Mouse (Mus musculus) A20 (cell line): ENCODE data around the gene Lman1l.

ENCODE experiments used
- DNase-seq: peaks from one replicate; pipeline ENCODE4 v3.0.0-alpha.2; 2011; ENCODE audit warnings: low read depth, low spot score

The Lman1l gene

DNA sequence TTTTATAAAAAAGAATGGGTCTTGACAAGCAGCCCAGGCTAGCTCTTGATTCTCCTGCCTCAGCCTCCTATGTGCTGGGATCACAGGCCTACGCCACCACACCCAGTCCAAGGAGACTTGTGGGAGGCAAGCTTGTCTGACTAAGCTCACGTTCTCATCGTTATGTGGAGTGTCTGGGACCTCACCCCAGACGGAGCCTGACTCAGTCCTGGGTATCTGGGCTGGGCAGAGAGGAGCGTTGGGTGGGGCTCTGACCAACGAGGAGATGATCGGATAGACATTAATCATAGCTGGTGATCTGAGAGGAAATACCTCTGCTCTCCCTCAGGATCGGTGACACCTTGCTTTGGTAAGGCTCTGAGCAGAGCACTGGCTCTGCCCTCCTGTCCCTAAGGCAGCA, 1.7 kb downstream of the Lman1l start:
- DNase-seq = no peak

DNA sequence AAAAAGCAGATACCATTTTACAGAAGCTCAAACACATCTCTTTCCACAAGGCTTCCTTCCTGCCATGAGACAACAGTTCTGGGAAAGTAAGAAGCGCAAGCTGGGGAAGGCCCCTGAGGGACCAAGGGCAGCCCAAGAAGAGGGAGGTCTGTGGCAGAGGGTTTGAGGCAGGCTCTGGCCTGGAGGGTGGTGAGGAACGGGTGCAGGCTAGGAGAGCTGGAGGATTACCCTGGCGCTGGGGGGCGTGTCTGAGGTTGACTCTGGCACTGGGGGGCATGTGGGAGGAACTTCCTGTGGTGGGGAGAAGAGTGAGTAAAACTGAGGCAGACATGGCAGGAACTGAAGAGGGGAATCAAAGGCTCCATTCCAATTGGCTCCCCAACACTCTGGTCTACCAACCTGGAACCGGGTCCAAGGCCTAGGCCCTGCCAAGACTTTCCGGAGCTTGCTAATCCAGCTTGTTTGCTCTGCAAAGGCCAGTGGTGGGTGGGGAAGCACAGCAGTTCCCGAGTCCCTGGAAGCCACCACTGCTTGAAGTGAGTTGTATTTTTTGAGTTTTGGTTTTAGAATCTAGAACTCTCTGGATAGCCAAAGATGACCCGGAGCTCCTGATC, 2.9 kb downstream of the Lman1l start:
- no peak for DNase-seq

DNA sequence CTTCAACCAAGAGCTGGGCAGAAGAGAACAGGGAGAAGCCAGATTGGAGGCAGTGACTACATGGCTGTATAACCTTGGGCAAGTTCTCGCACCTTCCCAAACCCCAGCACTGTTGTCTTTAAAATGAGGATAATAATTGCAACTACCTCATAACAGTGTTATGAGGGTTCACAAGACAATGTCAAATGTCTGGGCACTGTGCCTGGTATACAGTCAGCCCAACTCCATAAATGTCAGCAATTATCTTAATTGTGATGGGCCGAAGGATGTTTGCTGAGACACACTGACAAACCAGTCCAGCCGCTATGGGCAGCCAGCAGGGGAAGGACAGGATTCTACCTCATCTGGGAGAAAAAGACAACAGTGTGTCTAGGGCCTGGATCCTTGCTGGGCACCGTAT, 5.8 kb downstream of the Lman1l start:
- no peak for DNase-seq

DNA sequence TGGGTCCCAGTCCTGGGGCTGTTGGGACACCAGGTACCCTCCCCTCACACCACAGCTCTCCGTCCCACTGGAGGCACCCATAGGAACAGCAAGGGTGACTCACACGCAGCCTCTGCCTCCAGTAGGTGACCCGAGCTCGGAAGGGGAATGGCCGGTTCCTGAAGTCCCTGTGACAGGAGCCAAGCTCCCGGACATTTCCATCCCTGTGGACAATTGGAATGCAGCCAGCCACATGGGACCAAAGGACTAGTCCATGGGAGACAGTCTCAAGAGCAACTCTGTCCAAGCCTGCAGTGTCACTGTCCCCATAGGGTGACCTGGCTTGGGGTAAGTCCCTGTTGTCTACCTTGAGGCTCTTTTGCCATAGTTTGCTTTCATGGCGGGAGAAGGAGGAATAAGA, 6.6 kb downstream of the Lman1l start:
- DNase-seq = no peak

DNA sequence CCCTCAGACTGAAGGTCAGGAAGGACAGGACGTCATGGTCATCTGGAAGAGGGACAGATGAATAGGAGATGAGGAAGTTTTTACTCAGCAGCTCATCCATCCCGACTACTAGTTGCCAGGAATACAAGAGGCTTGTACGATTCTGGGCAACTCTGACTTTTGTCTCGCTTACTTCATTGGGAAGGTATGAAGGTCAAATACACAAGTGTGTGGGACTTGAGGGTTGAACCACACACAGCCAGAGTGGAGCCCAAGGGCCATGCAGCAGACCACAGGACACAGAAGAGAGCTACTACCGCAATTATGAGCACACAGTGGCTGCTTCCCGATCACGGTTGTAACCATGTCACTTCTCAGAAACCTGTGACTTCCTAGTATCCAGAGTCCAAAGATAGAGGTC, 8.0 kb downstream of the Lman1l start:
- DNase-seq = no peak

DNA sequence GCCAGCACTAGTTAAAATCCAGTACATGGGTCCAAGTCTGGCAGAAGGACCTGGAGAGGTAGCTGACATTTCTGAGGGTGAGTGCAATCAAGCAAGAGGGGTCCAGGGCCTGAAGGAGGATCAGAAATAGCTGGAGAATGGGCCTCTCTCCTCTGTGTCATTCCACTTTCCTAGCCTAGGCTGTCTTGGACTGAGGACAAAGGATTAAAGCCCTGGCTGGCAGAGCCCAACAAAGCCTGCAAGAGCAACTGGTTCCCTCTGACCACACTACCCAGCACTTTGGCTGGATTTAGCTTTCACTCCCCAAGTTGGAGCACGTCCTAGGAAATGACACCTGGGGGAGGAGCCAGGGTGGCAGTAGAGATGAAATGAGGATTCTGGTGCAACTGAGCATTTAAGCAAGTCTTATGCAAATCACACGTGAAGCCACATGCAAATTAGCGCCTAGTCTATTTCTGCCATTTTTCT, 10.2 kb downstream of the Lman1l start:
- no peak for DNase-seq

DNA sequence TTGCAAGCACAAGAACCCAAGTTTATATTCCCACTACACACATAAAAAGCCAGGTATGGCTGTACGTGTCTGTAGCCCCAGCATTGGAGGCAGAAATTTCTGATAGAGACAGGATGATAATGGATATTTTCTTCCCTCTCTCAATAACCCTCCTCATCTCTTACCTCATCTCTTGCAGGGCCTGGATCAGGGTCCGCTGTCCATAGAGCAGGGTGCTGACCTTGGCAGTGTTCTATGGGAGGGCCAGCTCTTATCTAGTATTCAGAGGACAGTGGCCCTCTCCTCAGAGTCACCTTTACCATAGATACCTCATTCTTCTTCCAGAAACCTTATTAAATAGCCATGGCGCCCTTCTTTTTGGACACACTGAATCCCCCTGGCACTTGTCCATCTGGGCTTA, 10.8 kb downstream of the Lman1l start:
- no peak for DNase-seq

DNA sequence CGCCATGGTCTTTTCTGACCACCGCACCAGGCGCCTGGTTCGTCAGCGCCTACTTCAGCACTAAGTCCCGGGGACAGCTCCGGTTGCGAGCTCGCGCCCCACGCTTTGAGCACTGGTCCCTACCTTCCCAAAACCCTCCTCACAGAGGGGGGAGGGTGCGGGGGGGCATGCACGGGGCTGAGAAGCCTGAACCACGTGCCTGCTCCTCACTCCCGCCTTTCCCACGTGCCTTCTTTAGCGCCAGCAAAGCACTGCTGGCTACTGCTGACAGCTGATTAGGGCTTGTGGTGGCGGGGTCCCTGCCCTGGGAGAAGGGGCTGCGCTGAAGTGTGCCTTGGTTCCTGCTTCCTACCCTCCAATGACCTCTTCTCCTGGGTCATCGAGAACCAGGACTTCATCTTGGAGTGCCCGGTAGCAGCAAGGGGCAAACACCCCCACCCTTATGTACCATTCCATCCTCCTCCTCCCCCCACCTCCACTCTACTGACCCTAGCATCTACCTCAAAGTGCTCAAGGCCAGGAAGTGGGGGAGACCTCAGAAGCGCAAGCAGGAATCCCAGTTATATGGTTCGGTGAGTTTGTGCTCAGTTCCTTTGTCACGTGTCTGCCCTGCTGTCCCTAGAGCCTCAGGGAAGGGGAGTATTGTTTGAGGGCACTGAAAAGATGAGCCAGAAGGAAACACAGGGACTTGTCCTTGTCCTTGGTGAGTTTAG, 14.3 kb downstream of the Lman1l start, which contains the start of gene Cplx3:
Gene Cplx3, minus strand, starts transcription at position 143 of the 713 bp plus-strand sequence.
- DNase-seq = no peak

DNA sequence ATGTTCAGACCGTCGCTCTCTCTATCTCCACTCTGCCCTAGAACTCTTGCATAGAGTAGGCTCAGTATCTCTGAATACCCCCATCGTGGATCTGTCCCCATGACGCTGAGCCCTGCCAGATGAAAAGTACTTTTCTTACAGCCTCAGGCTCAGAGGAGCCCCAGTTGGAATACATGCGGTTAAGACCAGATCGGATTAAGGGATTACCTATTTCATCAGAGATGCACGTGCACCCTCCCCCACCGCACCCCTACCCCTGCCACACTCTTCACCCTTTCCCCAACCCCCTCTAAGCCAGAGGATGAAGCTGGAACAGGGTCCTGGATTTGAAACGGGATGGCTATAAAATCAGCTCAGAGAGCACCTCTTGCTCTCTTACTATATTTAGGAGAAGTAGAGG, 15.1 kb downstream of the Lman1l start:
- DNase-seq = no peak

DNA sequence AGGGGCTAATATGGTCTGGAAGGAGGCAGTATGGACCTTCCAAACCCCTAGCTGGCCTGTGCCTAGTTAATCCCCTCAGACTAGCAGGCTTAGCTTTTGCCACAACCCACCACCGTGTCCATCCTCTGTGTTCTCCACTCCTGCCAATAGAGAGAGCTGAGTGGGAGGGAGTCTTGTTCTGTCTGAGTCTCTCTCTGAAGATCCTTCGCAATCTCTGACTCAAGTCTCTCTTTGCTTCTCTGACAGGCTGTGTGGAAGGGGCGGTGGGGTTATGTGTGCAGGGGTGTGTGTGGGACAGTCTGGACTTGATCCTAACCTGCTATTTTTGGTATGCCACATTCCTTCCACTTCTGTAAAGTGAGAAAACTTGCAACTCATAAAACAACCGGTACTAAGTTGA, 15.7 kb downstream of the Lman1l start:
- no peak for DNase-seq

DNA sequence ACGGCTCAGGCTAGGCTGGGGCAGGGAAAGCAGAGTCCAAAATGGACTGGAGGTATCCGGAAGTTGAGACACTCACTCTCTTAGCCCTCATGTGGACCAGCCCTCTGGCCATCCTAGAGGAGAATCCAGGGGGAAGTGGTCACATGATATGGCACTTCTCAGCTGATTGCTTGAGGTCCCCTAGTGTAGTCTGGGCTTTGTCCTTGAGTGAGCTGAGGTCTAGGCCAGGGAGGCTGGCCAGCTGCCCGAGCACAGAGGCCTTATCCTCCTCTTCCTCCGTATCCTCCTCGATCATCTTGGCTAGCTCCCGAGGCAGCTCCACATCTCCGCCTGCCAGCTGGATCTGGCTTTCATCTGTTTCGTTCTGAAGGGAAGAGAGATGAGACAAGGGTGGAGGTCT, 18.5 kb downstream of the Lman1l start:
- DNase-seq = no peak

DNA sequence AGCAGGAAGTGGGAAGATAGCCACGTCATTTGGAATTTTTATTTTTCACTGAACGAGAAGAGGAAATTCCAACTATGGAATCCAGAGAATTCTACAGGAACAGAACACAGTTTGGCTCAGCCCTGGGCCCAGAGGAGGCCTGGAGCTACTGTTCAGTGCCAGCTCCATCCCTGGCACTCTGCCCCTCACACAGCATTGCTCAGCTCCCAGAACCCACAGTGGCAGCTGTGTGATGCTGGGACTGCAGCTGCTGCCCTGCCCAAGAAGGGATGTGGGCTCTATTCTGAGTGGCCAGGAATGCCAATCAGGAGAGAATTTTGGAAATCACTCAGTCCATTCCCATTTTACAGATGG, 19.2 kb downstream of the Lman1l start:
- no peak for DNase-seq

DNA sequence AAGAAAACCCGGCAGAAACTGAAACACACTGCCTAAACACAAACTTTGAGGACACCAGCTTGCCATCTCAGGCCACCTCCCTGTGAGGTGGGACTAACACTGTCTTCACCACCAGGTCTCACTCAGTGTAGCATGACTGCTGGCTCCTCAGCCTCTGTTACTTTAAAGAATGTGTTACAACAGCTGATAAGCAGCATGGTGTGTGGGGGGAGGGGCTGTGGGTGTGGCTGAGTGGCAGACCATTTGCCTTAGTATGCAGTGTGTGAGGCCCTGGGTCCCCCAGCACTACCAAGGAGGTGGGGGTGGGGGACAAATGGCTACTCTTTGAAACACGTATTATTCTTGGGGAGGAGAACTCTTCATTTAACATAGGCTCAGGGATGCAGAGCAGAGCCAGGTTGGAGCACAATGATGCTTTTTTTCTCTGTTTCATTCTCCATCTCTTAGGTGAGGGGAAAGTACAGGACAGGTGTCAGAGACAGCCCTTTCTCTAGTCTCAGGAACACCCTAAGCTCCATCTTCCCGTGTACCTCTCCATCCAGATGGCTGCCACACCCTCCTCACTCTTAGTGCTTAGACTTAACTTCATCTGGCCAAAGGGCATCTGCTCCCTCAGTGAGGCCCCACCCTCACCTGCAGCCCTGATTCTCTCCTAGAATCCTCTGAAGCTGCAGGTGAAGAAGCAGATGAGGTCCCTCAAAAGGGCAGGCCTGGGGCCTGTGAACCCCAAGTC, 19.8 kb downstream of the Lman1l start:
- no peak for DNase-seq

DNA sequence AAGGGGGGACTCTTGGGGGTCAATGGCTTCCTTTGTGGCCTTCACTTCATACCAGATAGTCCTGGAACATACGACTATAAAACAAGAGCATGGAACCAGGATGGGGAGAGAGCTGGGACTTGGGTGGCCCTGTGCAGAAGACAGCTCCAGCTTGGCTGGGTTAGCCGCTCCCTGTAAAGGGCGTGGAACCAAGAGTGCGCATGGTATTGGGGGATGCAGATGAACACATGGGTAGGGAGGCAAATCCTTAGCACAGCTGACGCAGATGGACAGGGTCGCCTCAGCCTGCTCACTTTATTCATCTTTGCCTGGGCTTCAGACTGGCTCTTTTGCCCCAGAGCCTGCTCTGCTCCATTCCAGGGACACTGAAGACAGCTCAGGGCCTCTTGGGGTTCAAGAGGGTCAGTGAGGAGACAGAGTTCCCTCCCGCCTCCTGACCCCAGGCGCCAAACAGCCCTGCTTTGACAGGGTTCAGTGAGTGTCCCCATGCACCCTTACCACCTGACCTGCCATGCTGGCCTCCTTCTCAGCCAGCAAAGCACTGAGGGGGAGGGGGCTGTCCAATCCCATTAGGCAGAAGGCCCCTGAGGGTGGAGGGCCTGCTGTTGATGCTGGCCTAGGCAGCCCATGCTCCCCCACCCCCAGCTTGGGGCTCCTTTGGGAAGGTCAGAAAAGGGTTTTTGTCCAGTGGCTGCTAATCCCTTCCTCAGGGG, 21.6 kb downstream of the Lman1l start:
- DNase-seq = no peak

DNA sequence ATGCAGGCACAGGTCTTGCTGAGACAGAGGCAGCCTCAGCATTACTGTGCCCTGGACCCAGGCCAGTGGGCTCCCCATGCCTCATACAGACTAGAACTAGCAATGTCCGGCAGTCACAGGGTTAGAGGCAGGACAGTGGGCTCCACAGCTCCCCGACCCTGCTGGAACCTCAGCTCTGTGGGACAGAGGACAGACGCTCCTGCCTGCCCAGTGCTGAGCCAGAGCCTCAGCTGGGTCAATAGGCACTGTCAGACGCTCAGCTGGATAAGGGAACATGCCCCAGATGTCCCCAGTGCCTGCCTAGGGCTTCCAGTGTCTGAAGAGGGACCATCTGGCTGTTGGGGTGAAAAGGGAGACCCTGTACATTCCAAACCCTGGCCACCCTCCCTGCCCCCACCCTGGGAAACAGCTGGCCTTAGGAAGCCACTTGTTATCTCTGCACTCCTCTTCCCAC, 22.6 kb downstream of the Lman1l start:
- DNase-seq = no peak

DNA sequence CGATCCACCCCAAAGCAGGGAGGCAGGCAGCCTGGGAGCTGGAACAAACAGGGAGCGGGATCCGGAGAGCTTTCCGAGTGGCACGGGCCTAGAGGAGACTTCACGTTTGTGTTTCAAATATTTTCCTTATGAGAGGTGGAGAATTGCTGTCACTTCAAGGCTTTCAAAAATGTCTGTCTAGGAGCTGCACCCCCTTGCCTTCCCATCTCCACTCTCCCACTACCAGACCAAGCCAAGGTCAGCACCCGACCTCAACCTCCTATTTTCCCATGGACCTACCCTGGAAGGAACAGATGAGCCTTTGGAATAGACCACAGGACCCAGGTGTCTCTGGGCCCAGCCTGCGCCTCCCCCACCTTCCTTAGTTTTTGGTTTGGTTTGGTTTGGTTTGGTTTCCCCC, 23.3 kb downstream of the Lman1l start:
- DNase-seq = no peak

DNA sequence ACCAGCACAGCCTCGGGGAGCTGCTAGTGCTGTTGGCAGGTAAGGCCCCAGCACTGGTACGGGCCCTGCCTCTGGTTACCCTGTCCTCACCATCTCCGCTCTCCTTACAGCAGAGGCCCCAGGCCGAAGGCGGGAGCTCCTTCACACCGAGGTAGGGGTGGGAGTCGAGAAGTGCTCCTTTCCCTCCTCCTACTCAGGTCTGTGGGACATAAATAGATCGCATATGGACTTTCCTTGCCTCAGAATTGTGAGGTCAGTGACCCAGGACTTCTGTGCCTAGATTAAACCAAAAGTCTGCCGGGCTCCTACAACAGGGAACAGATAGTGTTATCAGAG, 26.4 kb downstream of the Lman1l start:
- no peak for DNase-seq

DNA sequence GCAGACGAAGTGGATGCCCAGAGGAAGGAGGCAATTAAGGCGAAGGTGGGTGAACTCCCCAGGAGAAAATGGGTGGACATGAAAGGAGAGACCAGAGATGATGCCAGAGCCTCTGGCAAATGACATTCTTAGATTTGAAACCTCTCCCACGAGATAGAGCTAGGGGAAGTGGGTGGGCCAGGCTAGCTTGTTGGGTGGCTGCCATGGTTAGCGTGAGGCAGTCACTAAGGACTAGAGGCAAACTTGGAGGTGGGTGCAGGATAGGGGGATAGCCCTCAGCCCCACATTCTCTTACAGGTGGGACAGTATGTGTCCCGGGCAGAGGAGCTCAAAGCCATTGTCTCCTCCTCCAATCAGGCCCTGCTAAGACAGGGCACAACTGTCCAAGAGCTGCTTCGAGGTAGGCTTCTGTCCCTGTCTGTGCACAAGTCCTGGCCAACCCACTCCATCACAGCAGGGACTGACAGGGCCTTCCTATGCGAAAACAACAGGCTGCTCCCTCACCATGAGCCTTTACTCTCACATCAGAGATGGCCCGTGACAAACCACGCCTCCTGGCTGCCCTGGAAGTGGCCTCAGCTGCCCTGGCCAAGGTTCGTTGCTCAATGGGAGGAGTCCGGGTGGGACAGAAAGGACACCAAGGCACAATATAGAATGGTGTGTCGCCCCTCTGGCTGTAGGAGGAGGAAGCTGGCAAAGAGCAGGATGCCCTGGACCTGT, 27.0 kb downstream of the Lman1l start:
- DNase-seq = no peak

DNA sequence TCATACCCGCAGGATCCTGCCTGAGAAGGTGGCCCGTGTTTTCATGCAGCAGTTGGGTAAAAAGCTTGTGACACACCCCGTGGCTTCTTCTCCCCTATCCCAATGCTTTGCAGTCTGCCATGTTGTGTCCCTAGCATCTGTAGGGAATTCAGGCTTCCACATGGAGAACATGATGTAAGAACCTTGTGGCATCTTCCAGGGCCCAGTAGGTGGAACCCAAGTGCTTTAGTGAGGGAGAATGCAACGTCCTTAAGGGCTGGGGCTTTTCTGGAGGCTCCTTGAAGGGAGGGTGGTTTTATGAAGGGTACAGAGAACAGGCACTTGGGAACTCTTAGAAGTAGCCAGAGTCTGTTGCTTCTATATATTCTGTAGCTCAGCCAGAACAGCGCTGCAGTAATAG, 29.8 kb downstream of the Lman1l start:
- DNase-seq = peak; percentile 51

DNA sequence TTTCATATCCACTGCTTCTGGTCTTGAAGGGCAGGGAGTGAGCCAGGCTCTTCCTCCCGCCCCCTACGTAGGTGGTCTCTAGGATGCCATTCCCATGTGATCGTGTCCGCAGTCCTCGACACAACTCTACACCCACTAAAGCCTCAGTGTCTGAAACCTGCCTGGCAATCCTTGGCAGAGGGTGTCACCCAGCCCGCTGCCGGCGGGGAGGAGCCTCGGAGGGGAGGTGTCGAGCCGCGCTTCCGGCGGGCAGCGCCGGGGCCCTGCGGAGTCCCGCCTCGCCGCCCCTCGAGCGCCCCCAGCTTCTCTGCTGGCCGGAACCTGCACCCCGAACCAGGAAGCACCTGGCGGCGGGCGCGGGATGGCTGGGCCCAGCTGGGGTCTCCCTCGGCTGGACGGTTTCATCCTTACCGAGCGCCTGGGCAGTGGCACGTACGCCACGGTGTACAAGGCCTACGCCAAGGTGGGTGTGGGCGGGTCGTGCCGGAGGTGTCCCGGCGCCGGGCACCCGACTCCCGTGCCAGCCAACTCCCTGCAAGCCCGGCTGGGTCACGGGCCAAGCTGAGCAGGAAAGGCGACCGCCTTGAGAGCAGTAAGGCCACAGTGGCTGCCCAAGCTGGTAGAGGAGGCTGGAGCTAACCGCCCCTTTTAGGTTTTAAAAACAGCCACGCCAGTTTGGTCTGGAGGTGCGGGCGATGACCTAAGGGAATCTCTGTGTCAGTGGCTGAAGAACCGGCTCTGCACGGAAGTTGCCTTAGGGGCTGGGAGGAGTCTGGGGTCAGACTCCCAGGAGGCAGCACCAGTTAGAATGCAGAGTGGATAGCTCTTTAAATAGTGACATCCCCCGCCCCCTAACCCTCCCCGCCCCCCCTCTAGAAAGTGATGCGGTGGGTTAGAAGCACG, 31.1 kb downstream of the Lman1l start, which contains the start of gene Ulk3:
Gene Ulk3, plus strand, starts transcription at position 229 of the 903 bp plus-strand sequence.
- DNase-seq = peak; percentile 94
